Mouse (Mus musculus): Measurements from ENCODE around the gene Plekha3.

Gene Plekha3

DNA sequence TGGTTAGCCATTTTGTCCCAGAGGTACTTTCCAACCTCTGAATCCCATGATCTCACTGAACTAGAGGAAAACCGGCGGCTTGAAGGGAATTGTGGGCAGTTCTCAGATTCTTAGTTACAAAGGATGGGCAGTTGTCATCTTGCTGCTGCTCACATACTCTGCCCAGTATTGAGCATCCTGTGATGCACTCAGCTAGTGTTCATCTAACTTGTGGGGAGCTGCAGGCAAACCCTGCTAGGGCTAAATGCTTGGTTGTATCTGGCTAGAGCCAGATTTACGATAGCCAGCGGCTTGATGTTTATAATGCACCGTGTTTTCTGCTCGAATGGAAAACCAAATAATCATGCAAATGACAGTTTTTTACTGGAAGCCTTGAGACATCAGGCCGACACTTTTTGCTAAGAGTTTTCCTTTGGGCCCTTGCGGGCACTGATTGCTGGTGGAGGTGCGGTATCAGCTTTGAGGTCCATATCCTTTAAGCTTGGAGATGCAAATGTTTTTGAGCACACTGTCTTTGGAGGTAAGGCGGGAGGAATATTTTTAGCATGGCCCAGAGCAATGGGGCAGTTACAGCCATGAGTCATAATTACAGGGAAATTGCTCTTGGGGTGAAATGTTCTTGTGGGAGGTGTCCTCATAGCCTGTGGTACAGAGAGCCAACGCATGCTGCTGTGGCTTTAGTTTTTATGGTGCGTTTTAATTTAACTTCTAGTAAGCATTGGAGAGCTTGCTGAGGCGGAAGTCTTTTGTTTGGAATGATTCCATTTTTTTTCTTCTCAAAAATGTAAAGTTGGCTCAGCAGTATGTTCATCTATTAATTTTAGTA is 1.5 kb downstream of the Plekha3 start:
- DNase-seq (ENCODE audit: low read depth, low spot score), result no peak

DNA sequence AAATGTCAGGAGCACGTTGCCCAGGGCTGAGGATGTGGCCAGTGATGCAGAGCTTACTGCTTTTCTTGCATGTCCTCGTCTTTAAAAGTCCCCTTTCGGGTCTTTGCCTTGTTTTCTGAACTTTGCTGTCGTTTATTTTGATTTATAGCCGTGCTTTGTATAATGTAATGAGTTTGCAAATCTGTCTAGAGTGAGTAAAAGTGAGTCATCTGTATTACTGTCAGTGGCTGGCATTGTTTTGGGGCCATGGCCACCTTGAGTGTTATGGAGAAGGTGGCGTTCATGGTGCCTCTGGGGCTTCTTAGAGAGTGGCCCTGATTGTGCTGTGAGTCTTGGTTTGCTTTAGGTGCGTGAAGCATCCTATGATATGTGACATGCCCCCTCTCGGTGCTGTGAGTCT is 7.2 kb downstream of the Plekha3 start:
- no peak for DNase-seq (ENCODE audit: low read depth, low spot score)

DNA sequence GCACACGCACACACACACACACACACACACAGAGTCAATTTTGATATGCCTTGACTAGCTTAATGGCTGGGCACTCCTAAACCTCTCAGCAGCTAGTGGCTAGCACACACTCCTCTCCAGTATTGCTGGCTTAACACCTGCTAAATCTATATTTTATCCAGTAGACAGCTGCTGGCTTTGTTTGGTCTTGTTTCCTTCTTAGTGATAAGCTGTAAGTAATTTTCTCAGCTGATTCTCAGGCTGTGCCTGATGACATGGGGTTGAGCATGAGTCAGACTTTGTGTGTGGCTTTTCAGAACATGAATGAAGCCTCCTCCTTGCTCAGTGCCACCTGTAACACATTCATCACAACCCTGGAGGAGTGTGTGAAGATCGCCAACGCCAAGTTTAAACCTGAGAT is 11.9 kb downstream of the Plekha3 start:
- DNase-seq (ENCODE audit: low read depth, low spot score), result no peak

DNA sequence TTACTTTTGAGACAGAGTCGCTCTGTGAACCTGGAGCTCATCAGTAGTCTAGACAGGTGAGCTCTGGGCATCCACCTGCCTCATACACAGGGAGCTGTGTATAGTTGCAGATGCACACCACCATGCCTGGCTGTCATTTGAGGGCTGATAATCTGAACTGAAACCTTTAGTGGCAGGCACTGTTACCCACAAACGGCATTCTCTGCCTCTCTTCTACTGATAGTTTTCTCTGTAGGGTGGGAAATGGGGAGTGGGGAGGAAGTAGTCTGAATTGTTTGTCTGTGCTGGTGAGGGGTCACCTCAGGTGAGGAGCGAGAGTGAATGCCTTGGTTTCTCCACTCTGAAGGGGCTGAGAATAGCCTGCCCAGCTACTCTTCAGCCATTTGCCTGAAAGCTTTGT is 12.5 kb downstream of the Plekha3 start:
- no peak for DNase-seq (ENCODE audit: low read depth, low spot score)

DNA sequence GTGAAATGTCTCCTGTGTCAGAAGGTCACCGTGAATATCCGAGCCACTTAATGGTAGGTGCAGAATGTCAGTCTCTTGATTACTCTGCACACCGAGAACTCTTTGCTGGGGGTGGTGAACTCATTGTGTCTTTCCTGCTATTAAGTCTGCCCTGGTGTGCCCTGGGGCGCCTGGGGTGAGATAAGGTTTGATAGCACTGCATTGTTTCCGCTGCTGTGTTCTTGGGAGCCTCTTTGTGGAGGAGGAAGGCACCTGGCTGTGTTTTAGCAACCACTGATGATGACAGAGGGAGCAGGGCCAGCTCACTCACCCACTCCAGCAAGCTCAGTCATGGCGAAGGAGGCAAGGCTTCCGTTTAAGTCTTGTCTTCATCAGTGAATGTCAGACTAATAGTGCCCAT is 13.1 kb downstream of the Plekha3 start:
- no peak for DNase-seq (ENCODE audit: low read depth, low spot score)

DNA sequence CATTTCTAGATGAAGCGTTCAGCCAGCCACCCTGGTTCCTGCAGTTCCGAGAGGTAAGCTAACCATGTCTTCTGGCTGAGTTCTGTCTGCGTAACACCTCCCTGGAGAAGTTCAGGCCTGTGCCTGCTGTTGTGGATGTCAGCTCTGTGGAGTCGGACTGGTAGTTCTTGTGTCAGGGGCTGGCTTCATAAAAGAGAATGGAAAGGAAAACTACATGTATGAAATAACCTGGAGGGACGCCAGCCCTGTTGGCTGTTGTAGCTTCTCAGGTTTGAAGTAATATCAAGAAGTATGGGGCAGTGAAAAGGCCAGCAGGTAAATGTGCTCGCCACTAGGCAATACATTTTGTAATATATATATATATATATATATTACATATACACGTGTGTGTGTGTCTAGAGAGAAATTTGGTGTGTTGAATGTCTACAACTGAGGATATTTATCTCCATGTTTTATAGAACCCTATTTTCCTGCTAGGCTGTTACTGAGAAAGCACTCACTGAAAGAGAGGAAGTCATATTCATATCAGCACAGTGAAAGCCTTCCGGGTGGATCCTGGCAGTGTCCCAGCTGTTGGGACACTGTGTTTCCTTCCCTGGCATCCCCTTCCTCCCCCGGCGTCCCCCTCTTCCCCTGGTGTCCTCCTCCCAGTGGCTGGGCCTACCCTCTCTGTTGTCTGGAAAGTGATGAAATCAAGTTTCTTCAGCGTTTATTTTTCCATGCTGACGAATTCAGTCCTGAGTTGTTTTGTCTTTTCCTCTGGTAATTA is 15.5 kb downstream of the Plekha3 start:
- DNase-seq (ENCODE audit: low read depth, low spot score), result no peak

DNA sequence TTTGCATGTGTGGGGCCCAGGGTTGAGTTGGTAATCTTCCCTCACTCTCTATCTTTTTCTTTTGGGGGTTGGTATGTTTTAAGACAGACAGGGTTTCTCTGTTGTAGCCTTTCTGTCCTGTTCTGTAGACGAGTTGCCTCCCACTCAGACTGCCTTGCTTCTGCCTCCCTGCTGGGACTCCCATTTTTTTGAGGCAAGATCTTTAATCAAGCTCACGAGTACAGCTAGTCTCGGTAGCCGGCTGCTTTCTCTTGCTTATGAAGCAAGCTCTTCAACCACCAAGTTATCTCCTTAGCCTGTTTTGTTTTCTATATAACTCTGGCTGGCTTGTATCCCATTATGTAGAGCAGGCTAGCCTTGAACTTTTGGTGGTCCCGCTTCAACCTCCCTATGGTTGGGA is 18.7 kb downstream of the Plekha3 start:
- no peak for DNase-seq (ENCODE audit: low read depth, low spot score)

DNA sequence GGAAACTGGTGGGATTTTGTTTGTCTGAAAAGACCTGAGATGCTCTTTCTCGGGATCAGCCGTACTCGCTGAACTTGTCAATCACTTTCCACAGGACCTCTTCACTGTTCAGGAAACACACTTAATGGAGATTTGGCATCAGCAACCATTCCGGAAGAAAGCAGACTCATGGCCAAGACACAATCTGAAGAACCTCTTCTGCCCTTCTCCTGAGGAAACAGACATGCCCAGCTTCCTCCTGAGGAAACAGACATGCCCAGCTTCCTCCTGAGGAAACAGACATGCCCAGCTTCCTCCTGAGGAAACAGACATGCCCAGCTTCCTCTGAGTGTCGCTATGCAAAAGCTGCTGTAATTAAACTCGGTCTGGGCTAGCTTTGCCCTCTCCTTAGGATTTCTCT is 20.2 kb downstream of the Plekha3 start:
- no peak for DNase-seq (ENCODE audit: low read depth, low spot score)

DNA sequence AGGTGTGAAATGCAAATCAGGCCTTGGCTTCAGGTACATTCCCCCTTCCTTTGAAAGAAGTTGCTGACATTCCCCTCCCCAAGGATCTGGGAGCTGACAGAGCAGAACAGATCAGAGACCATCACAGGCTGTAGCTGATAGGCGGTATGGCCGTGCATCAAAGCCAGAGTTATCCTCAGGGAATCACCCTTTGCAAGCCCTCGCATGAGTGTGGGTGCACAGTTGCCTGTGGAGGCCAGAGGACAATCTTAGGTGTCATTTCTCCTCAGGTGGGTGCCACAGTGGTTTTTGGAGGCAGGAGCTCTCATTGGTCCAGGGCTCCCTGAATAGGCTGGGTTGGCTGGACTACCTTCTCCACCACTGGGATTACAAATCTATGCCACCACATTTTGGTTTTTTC is 27.1 kb downstream of the Plekha3 start:
- no peak for DNase-seq (ENCODE audit: low read depth, low spot score)

DNA sequence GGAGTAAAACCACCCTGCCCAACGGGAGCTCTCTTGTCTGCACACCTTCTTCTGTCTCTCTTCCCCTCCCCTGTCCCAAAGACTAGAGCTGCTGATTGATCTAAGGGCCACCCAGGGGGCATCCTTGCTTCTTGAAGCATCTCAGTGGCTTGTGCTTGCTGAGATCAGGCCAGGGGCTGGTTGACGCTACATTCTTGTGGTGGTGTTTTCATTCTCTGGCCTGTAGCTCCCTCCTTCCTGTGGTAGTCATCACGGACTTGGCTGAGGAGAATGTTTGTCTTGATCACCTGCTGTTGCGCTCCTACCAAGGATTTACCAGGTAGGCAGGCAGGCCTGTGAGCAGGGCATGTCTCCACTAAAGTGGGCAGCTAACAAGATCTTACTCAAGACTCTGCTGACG is 27.7 kb downstream of the Plekha3 start:
- DNase-seq (ENCODE audit: low read depth, low spot score), result no peak

DNA sequence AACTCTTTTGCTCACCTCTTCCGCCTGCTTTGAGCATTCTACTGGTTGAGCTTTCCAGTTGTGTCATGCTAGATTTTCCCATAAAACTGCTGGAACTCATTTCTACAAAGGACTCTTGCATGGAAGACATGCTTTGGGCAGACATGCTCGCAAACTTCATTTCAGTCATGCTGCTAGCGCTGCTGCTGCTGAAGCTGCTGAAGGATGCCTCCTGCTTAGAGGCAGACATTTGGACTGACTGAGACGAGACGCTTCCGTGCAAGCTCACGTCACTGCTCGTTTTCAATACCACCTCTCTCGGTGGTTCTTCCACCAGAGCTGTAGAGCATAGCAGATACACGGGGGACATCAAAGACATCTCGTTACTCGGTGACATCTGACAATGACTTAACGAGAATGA is 30.6 kb downstream of the Plekha3 start:
- DNase-seq (ENCODE audit: low read depth, low spot score), result no peak

DNA sequence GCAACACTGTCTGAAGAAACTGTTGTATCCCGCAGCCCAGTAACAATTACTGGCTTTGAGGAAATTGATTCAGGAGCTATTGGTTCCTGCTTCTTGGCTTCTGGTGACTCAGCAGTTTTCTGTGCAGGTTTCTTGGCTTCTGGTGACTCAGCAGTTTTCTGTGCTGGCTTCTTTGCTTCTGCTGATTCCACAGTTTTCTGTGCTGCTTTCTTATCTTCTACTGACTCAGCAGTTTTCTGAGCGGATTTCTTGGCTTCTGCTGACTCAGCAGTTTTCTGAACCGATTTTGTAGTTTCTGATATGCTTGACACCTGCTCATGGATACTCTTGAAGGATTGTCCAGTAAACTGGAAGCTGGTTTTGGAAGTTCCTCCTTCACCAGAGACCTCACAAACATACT is 33.4 kb downstream of the Plekha3 start:
- no peak for DNase-seq (ENCODE audit: low read depth, low spot score)

DNA sequence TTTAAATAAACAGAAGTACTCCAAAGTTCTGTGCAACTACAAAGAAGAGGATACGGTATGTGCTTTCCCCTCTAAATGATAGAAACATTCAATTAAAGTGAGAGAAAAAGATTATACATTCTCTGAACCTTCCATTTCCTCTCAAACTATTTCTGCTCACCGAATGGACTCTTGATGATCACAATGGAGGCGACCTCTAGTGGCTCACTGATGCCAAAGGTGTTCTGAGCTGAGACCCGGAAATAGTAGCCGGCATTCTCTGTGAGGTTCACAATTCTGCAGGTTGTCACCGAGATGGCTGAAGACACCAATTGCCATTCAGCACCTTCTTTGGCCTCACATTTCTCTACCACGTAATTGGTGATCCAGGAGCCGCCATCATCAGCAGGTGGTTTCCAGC is 39.9 kb downstream of the Plekha3 start:
- no peak for DNase-seq (ENCODE audit: low read depth, low spot score)

DNA sequence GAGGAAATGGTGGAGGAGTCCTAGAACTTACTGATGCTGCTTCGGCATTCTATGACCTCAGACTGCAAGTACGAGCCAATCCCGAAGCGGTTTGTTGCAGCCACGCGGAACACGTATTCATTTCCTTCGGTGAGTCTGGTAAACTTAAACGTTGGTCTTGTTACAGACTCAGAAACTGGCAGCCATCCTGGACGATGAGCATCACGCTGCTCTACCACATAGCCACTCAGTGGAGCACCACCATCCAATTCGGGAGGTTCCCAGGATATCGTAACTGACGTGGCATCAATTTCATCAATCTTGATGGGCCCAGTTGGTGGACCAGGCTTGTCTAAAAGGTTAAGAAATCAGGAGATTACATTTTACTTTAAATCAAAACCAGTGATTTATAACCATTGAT is 44.6 kb downstream of the Plekha3 start:
- DNase-seq (ENCODE audit: low read depth, low spot score), result no peak
